Mouse (Mus musculus): Measurements from ENCODE around the gene Gm10375. TPM values are rescaled to one million over a fixed set of nuclear protein-coding genes. Genes with fewer than 3 reads are reported as not detected.
"Not testable (repeated sequence)": the region's sequence is repeated elsewhere in the genome, so short reads cannot be mapped to it uniquely, and the experiment has no call there.

Gene Gm10375
- total RNA-seq (2021): not detected in 2 replicates
- long read RNA-seq, experiment 1: 0 reads
- long read RNA-seq, experiment 2: 0 reads

DNA sequence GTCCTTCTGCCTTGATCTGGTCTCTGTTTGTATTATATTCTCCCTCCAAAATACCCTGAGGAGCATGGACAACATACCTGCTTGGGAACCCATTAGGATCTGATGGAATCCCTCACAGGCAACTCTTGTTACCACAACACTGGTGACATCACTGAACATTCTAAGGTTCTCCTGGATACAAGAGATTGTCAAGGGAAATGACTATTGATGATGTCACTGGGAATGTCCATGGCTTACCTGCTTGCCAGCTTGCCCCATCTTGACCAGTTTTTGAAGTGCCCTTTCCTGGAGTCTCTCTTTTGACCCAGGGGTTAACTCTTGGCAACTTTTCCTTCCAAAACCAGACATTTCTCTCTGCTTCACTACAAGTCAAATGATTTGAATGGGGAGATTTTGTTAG is at the start of gene Gm10375:
Gm10375 (minus strand) TSS at position 101 of the 400 bp plus-strand sequence.
- DNase-seq: not testable (repeated sequence)

DNA sequence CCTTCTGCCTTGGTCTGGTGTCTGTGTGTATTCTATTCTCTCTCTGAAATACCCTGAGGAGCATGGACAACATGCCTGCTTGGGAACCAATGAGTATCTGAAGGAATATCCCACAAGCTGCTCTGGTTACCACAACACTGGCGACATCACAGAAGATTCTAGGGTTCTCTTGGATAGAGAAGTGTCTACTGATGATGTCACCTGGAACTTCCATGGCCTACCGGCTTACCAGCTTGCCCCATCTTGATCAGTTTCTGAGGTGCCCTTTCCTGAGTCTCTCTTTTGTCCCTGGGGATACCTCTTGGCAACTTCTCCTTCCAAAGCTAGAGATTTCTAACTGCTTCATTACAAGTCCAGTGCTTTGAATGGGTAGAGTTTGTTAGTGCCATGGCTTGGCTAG is 28.8 kb downstream of the Gm10375 start, which contains the start of gene Gm17654:
Gm17654 (minus strand) TSS at position 101 of the 400 bp plus-strand sequence.
- DNase-seq: not testable (repeated sequence)

DNA sequence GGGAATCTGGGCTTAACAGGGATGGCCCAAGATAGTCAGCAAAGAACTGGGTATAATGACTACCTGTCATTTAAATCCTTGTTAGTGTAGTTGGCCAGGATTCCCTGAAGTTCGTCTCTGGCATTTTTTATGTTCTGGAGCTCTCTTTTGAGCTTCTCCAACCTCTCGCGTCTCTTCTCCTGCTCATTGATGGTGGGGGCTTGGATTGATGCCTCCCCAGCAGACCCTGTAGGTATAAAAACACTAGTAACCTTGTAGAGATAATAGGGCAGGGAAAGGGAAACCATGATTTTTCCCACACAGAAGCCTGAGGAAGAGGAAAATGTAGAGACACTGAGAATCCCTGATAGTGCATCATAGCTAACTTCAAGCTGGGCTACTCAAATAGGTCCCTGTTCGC is 29.8 kb downstream of the Gm10375 start:
- not testable (repeated sequence) for DNase-seq

Other genes starting within 250 kb of the Gm10375 start
- gene Gm8138, start 191.7 kb downstream of the Gm10375 start, total RNA-seq (2021): not detected in 2 replicates
- gene Gm5799, start 64.4 kb downstream of the Gm10375 start, total RNA-seq (2021): not detected in 2 replicates
- gene Gm17654, start 28.9 kb downstream of the Gm10375 start, total RNA-seq (2021): not detected in 2 replicates
- gene Gm8165, start 69.2 kb upstream of the Gm10375 start, total RNA-seq (2021): not detected in 2 replicates
- gene Gm7324, start 89.8 kb upstream of the Gm10375 start, total RNA-seq (2021): 0.41 and 1.2 TPM in 2 replicates
- not detected in 2 replicates for gene Gm16506, start 119.5 kb upstream of the Gm10375 start, total RNA-seq (2021)
- gene Gm6526, start 139.9 kb upstream of the Gm10375 start, total RNA-seq (2021): not detected in 2 replicates
- gene Gm8180, start 176.7 kb upstream of the Gm10375 start, total RNA-seq (2021): not detected in 2 replicates

Data from adrenal gland, postnatal 14 days (tissue).